Mouse (Mus musculus): ENCODE data around the gene Prkn.

DNA sequence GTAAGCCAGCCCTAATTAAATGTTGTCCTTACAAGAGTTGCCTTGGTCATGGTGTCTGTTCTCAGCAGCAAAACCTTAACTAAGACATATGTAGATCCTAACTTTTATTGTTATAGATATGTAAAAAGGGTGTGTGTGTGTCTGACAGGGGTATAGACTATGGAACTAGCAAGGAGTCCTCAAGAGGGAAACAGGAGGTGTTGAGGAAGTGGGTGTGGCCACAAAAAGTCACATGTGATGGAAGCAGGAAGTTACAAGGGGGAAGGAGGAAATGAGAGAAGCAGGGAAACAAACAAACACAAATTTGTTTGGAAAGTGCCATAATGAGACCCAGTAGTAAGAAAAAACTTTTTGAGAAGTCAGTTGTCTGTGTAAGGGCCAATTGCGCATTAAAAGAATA is 1253.8 kb downstream of the Prkn start:
- TF ChIP-seq MAX (IDR thresholded peaks at IDR 0.05) = no peak
- no peak for TF ChIP-seq CTCF (IDR thresholded peaks at IDR 0.05; ENCODE audit: control insufficient read depth, insufficient read depth, insufficient read length)
